Mouse (Mus musculus) spleen, adult 12 weeks (tissue): ENCODE results near the gene Rpain.

Experiments used
- DNase-seq: peaks from one replicate; pipeline ENCODE4 v3.0.0; 2022; ENCODE audit warnings: low spot score

Rpain gene

GRCm38 (mm10) chr11:70969821-70970559 lies at the start of gene Rpain, which contains the start of gene Nup88:
Gene Rpain (plus strand): TSS chr11:70970213.
Gene Nup88 (minus strand): TSS chr11:70969973.
- DNase-seq: peak; percentile 87

DNA sequence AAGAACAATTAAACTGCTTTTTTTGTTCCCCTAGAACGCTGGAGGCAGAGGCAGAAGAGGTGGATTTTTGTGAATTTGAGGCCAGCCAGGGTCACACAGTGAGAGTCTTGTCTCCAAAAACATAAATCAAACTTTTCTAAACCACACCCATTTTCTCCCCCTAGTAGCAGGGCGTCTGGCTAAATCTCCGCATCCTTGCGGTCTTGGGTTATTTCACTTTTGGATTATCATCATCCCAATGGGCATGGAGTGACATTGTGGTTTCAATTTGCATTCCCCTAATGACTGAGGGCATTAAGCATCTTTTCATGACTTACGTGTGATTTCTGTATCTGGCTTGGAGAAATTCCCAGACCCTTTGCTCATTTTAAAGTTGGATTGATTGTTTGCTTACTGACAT lies 38.6 kb upstream of the Rpain start:
- no peak for DNase-seq

DNA sequence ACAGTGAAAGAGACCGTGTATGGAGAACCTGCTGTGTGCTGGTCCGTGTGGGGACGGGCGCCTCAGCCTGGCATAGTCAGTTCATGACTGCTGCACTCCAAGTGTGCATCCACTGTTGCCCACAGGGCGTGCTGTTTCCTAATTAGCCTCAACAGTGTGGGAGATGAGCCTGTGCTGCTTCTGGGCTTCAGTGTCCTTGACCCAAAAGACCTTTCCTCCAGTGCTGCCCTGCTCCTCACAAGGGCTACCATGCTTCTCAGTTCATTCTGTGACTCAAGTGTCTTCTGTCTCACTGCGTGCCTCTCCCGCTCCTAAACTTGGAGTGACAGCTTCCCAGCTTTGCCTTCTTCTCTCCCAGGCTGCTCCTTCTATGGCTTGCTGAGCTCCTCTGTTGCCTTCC lies 34.7 kb upstream of the Rpain start:
- DNase-seq: no peak

- DNase-seq: no peak
Observed at GRCm38 (mm10) chr11:70942596-70942995, 27.4 kb upstream of the Rpain start.

- no peak for DNase-seq
Observed at GRCm38 (mm10) chr11:70943651-70944050, 26.4 kb upstream of the Rpain start.

DNA sequence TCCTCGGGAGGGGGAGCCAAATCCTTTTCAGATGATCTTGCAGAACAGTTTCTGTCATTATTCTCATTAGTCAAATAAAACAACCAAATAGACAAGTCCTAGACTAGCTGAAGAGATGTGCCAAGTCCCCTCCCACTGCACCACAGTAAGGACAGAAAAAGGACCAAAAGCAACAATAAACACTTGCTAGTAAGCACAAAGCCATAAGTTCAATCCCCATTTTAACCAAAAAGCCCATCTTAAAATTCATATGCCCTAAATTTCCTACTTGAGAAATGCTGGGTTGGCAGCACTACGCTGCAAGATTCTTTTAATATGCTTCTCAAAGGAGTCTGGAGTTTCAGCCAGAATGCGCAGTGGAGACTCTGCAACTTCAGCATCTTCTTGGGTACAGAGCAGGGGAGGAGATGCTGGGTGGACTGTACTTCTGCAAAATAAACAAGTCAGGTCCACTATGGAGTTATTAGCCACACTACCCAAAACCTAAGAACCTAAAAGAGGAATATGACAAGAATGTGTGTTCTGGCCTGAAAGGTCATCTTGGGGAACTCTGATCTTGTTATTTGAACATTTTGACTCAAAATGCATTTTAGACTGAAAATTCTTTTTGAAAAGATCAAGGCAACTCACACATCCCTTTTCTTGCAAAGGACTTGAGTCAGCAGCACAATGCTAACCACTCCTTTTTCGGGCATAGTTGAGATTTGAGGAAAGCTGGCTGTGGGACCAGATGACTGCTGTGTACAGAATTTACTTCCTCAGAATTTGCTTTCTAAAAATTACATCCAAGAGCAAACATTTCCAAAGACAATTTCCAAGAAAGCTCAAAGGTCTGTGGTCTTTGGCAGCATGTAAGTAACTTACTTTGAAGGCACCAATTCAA lies 24.8 kb upstream of the Rpain start:
- DNase-seq: no peak

DNA sequence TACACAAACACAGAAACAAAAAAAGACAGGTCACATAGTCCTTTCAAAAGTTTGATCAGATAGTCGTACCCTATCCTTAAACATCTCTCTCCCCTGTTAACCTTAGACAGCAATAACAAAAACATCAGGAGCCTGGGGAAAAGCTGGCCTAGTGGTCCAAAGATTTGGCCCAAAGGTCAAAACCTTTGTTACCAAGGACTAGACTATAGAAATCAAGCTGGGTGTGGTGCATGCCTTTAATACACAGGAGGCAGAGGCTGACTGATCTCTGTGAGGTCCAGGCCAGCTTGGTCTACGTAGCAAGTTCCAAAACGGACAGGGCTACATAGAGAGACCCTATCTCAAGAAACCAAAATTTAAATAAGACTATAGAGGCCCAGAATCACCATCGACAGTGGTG lies 15.3 kb upstream of the Rpain start:
- no peak for DNase-seq

- DNase-seq: no peak
Observed at GRCm38 (mm10) chr11:70960786-70961554, 9.0 kb upstream of the Rpain start.

DNA sequence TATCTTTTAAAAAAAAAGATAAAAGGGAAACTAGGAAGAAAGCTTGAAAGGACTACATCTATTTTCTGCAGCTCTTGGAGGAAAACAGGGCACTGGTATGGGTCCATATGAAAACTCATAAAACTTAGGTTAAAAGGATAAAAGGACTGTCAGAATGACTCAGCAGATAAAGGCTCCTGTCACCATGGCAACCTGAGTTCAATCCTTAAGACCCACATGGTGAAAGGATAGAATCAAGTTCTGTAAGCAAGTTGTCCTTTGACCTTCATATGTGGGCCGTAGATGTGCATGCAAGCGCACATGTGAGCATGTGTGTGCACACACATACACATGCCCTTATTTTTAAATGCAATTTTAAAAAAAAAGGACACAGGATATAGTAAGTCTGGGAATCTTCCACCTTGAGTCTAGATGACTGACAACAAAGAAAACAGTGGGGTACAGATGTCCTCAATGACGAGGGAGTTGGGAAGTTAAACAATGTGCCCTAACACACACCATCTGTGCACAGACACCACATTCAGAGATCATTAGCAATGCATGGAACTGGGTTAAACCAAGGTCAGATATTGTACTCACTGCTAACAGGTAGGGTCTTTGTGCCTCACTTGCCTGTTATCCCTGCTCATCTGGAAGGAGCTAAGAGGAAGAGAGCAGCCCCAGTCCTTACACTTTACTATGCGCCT lies 5.6 kb upstream of the Rpain start:
- no peak for DNase-seq

DNA sequence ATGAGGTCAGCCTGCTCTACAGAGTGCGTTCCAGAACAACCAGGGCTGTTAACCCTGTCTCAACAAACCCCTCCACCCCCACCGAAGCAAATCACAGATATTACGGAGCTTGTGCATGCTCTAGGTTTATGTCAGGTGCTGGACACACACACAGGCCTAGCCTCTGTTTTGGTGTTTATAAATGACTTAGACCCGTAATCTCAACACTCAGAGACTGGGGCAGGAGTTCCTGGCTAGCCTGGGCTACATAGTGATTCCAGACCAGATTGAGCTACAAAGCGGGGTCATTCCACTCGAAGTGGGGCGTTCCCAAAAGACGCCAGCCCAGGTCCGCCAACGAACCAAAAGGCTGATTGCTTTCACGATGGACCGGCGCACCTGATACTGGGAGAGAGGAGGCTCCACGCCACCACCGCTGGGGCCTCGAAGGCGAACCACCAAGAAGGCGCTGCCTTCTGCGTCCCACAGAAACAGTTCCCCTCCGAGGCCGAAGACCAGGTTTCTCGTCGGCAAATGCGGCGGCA lies 680 bp upstream of the Rpain start:
- DNase-seq: no peak

- peak; percentile 30 for DNase-seq
Observed at GRCm38 (mm10) chr11:70970560-70971540, 837 bp downstream of the Rpain start.

DNA sequence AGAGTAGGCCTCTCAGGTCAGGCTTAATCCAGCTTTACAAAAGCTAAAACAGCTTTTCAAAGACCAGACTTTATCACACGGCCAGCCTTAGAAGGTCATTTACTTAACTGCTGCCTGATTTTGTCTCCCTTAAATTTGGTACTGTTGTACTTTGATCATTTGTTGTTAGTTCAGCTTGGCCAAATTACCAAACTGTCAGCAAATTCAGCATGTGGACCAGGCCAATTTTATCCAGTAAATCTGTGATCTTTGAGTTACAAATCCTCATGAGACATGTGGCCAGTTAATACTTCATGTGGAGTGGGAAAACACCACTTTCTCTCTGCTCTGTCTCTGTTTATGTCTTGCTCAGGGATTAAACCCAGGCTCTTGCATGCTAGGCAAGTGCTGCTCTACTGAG lies 2.6 kb downstream of the Rpain start:
- DNase-seq: no peak

GRCm38 (mm10) chr11:70973947-70974346 lies 3.9 kb downstream of the Rpain start:
- no peak for DNase-seq

- DNase-seq: no peak
Observed at GRCm38 (mm10) chr11:70975193-70975592, 5.2 kb downstream of the Rpain start.

DNA sequence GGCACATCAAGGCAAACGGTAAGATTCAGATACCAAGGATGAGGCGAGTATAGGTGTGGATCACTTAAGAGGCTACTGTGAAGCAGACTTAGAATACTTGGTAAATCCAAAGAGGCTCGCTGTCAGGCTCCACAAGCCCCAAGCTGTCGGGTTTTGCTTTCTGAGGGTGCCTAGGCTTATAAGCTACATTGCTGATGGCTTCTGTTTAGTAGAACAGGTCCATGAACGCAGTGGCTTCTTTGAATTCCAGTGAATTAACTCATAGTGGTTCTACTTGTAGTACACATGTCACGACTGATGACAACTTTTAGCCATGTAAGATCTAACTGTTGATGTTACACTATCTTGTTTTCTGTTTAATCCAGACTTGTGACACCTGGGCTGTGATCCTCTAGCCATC lies 7.3 kb downstream of the Rpain start:
- DNase-seq: no peak

GRCm38 (mm10) chr11:70980232-70980631 lies 10.2 kb downstream of the Rpain start:
- DNase-seq: no peak

GRCm38 (mm10) chr11:70980751-70981510 lies 10.9 kb downstream of the Rpain start:
- DNase-seq: no peak

DNA sequence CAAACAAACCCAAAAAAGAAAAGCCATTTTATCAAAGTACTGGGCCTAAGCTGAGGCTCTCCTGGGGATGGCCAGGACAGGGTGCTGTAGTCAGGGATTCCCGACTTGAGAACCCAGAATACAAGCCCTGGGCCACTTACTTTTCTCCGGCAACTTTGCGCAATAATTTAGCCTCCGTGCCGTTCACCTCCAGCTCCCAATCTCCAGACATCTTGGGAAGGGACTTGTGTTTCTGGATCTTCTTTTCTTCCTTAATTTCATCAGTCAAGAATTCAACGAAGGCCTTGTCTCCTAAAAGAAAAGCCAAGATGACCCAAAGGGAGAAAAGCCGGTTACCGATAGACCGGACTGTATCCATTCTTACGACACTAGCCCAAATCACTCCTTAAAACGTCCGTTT lies 12.0 kb downstream of the Rpain start:
- DNase-seq: no peak

- peak; percentile 88 for DNase-seq
Observed at GRCm38 (mm10) chr11:70982557-70983228, 12.7 kb downstream of the Rpain start, which contains the start of gene C1qbp. Gene C1qbp (minus strand): TSS chr11:70983026.
